Comparison of ENCODE assay signal across 13 mouse cellular contexts in genomic region chr12:55486923-55487674, GRCm38 (mm10). TPM values are rescaled to one million over a fixed set of nuclear protein-coding genes. Genes with fewer than 3 reads are reported as not detected.
DNase-seq lines count a peak whose midpoint lies in the region; ATAC-seq and TF ChIP-seq lines count a peak whose summit lies in the region.
"Had no signal": no experiment of that assay in that cellular context is flagged by ENCODE, and none has a peak within 500 bp of the region (broad histone marks: within the 10 kb centered on the region; RNA-seq: fewer than 3 reads in every experiment).

No protein-coding gene starts in this region.

- H3K4me3 ChIP-seq in heart, postnatal 0 days (ENCODE audit: low read depth, low read length), result no peak overlapping the region
- no peak overlapping the region for H3K4me3 ChIP-seq in heart, embryonic 10.5 days
- no peak overlapping the region for H3K4me3 ChIP-seq in spleen, adult 2 months (ENCODE audit: extremely low read depth, insufficient read depth, insufficient read length)
- H3K4me3 ChIP-seq in intestine, postnatal 0 days (ENCODE audit: low read depth, low read length), result no peak overlapping the region
- no peak overlapping the region for H3K4me3 ChIP-seq in stomach, embryonic 16.5 days (replicated peaks; ENCODE audit: low read length)
- no peak overlapping the region for H3K4me3 ChIP-seq in cerebellum, adult 2 months (replicated peaks; ENCODE audit: insufficient read depth, low read depth, low read length)
- H3K4me3 ChIP-seq in forebrain, embryonic 11.5 days (ENCODE audit: low read depth, low read length), result no peak overlapping the region
- H3K4me3 ChIP-seq: limb, embryonic 12.5 days; midbrain, embryonic 15.5 days had no signal

- no peak for TF ChIP-seq POLR2A in spleen, adult 2 months (IDR thresholded peaks at IDR 0.05; ENCODE audit: low read depth, low read length)
- no peak for TF ChIP-seq POLR2A in cerebellum, adult 2 months (IDR thresholded peaks at IDR 0.05; ENCODE audit: borderline replicate concordance, insufficient read depth, low read length)

- no peak for ATAC-seq in heart, postnatal 0 days (ENCODE audit: insufficient read depth, low read depth)
- peak; percentile 8; the same call in 1 of the 2 replicates for ATAC-seq in intestine, postnatal 0 days
- no peak for ATAC-seq in stomach, embryonic 16.5 days (ENCODE audit: insufficient read depth, low FRiP score)
- ATAC-seq in forebrain, embryonic 11.5 days (replicated peaks; ENCODE audit: low FRiP score), result no peak
- ATAC-seq: forebrain, postnatal 0 days; midbrain, embryonic 15.5 days had no signal

- peaks cover 37% of the 10 kb centered on the region for H3K36me3 ChIP-seq in heart, postnatal 0 days (replicated peaks; ENCODE audit: control insufficient read depth, insufficient read depth, low read length)
- peaks cover 39% of the 10 kb centered on the region for H3K36me3 ChIP-seq in heart, embryonic 10.5 days
- H3K36me3 ChIP-seq in spleen, adult 2 months (ENCODE audit: control insufficient read depth, insufficient read depth, low read length), result peaks cover 35% of the 10 kb centered on the region
- H3K36me3 ChIP-seq in intestine, postnatal 0 days (ENCODE audit: control insufficient read depth, insufficient read depth), result peaks cover 34% of the 10 kb centered on the region
- H3K36me3 ChIP-seq in stomach, embryonic 16.5 days (ENCODE audit: control insufficient read depth, insufficient read depth, low read length), result 0 out of 2 replicates have a peak, but pooled peaks cover 4% of the 10 kb centered on the region
- no peaks in the 10 kb centered on the region; the same call in 1 of the 2 replicates for H3K36me3 ChIP-seq in forebrain, embryonic 11.5 days (ENCODE audit: control insufficient read depth, insufficient read depth, low read length)

- WGBS in heart, postnatal 0 days, result 64% methylated on average over 18 of the region's 18 CpGs
- WGBS in heart, embryonic 10.5 days, result 69% methylated on average over 18 of the region's 18 CpGs
- 72% methylated on average over 18 of the region's 18 CpGs for WGBS in spleen, adult 2 months
- WGBS in intestine, postnatal 0 days, result 49% methylated on average over 18 of the region's 18 CpGs
- 63% methylated on average over 18 of the region's 18 CpGs for WGBS in stomach, embryonic 16.5 days
- 75% methylated on average over 18 of the region's 18 CpGs for WGBS in cerebellum, adult 2 months
- WGBS in forebrain, embryonic 11.5 days, result 85% methylated on average over 18 of the region's 18 CpGs

- no peak for TF ChIP-seq EP300 in heart, postnatal 0 days (IDR thresholded peaks at IDR 0.05; ENCODE audit: low read depth)

- H3K27me3 ChIP-seq in heart, postnatal 0 days (ENCODE audit: control insufficient read depth, insufficient read depth, low read length), result no peaks in the 10 kb centered on the region
- no peaks in the 10 kb centered on the region for H3K27me3 ChIP-seq in heart, embryonic 10.5 days (ENCODE audit: insufficient read depth, poor library complexity, severe bottlenecking)
- no peaks in the 10 kb centered on the region for H3K27me3 ChIP-seq in spleen, adult 2 months (ENCODE audit: control insufficient read depth, insufficient read depth, low read length)
- no peaks in the 10 kb centered on the region for H3K27me3 ChIP-seq in intestine, postnatal 0 days (replicated peaks; ENCODE audit: control insufficient read depth, insufficient read depth, low read length)
- no peaks in the 10 kb centered on the region for H3K27me3 ChIP-seq in stomach, embryonic 16.5 days (ENCODE audit: control insufficient read depth, insufficient read depth, low read length)
- H3K27me3 ChIP-seq in cerebellum, adult 2 months (ENCODE audit: control insufficient read depth, insufficient read depth, low read length), result no peaks in the 10 kb centered on the region
- no peaks in the 10 kb centered on the region for H3K27me3 ChIP-seq in forebrain, embryonic 11.5 days (ENCODE audit: control insufficient read depth, insufficient read depth, low read length)
- H3K27me3 ChIP-seq: limb, embryonic 12.5 days; midbrain, embryonic 15.5 days had no signal

- no peak overlapping the region for H3K9ac ChIP-seq in heart, postnatal 0 days (replicated peaks; ENCODE audit: low read depth, low read length)
- H3K9ac ChIP-seq in intestine, postnatal 0 days (ENCODE audit: low read depth, low read length), result no peak overlapping the region
- no peak overlapping the region for H3K9ac ChIP-seq in stomach, embryonic 16.5 days (ENCODE audit: low read length)
- no peak overlapping the region for H3K9ac ChIP-seq in forebrain, embryonic 11.5 days (ENCODE audit: low read length)
- H3K9ac ChIP-seq: forebrain, postnatal 0 days; limb, embryonic 12.5 days; midbrain, embryonic 15.5 days had no signal

- peaks cover 18% of the 10 kb centered on the region for H3K4me1 ChIP-seq in heart, postnatal 0 days (ENCODE audit: control insufficient read depth, insufficient read depth)
- peaks cover 23% of the 10 kb centered on the region for H3K4me1 ChIP-seq in heart, embryonic 10.5 days
- peaks cover 20% of the 10 kb centered on the region; the same call in 1 of the 2 replicates for H3K4me1 ChIP-seq in spleen, adult 2 months (ENCODE audit: control insufficient read depth, insufficient read depth, insufficient read length)
- no peaks in the 10 kb centered on the region for H3K4me1 ChIP-seq in intestine, postnatal 0 days (replicated peaks; ENCODE audit: control insufficient read depth, insufficient read depth, low read length)
- peaks cover 18% of the 10 kb centered on the region for H3K4me1 ChIP-seq in stomach, embryonic 16.5 days (ENCODE audit: control insufficient read depth, insufficient read depth, low read length)
- H3K4me1 ChIP-seq in cerebellum, adult 2 months (ENCODE audit: control insufficient read depth, insufficient read depth, low read length), result no peaks in the 10 kb centered on the region
- H3K4me1 ChIP-seq in forebrain, embryonic 11.5 days (replicated peaks; ENCODE audit: control insufficient read depth, insufficient read depth, low read length), result no peaks in the 10 kb centered on the region; the same call in 1 of the 2 replicates

- H3K9me3 ChIP-seq in heart, postnatal 0 days (replicated peaks; ENCODE audit: control insufficient read depth, low read length), result no peaks in the 10 kb centered on the region
- no peaks in the 10 kb centered on the region for H3K9me3 ChIP-seq in heart, embryonic 10.5 days
- H3K9me3 ChIP-seq in intestine, postnatal 0 days (ENCODE audit: control insufficient read depth), result no peaks in the 10 kb centered on the region
- H3K9me3 ChIP-seq in stomach, embryonic 16.5 days (replicated peaks; ENCODE audit: control insufficient read depth, low read length), result no peaks in the 10 kb centered on the region
- H3K9me3 ChIP-seq in forebrain, embryonic 11.5 days (ENCODE audit: control insufficient read depth, low read length), result no peaks in the 10 kb centered on the region
- H3K9me3 ChIP-seq: limb, embryonic 12.5 days; midbrain, embryonic 15.5 days had no signal

- TF ChIP-seq CTCF in heart, postnatal 0 days (IDR thresholded peaks at IDR 0.05; ENCODE audit: low read depth), result no peak
- TF ChIP-seq CTCF in spleen, adult 2 months (IDR thresholded peaks at IDR 0.05; ENCODE audit: extremely low read depth, insufficient read depth, insufficient read length, insufficient replicate concordance), result no peak
- no peak for TF ChIP-seq CTCF in intestine, postnatal 0 days (IDR thresholded peaks at IDR 0.05; ENCODE audit: low read depth)
- no peak for TF ChIP-seq CTCF in cerebellum, adult 2 months (IDR thresholded peaks at IDR 0.05; ENCODE audit: borderline replicate concordance, insufficient read depth, low read depth, low read length)

- H3K27ac ChIP-seq in heart, postnatal 0 days (ENCODE audit: low read depth), result 0 out of 2 replicates have a peak overlapping the region, but pooled peaks have one; percentile 12
- H3K27ac ChIP-seq in heart, embryonic 10.5 days, result no peak overlapping the region
- H3K27ac ChIP-seq in spleen, adult 2 months (ENCODE audit: insufficient read depth, low read length), result 0 out of 2 replicates have a peak overlapping the region, but pooled peaks have one; percentile 35
- peak overlapping the region; percentile 52; the same call in 1 of the 2 replicates for H3K27ac ChIP-seq in intestine, postnatal 0 days (ENCODE audit: low read depth, low read length)
- H3K27ac ChIP-seq in stomach, embryonic 16.5 days (ENCODE audit: low read length), result peak overlapping the region; percentile 29; the same call in 1 of the 2 replicates
- H3K27ac ChIP-seq in cerebellum, adult 2 months (ENCODE audit: insufficient read depth, low read length), result no peak overlapping the region
- H3K27ac ChIP-seq in forebrain, embryonic 11.5 days (ENCODE audit: low read depth, low read length), result no peak overlapping the region
- H3K27ac ChIP-seq: limb, embryonic 12.5 days; midbrain, embryonic 15.5 days had no signal

- DNase-seq in heart, postnatal 0 days (ENCODE audit: low spot score), result no peak
- no peak for DNase-seq in heart, embryonic 10.5 days (ENCODE audit: low spot score)
- DNase-seq in spleen, adult 2 months (ENCODE audit: low read depth in 1 of 2, low spot score in 2 of 2), result no peak
- no peak for DNase-seq in spleen, adult 12 weeks (ENCODE audit: low spot score)
- no peak for DNase-seq in cerebellum, adult 2 months
- DNase-seq in forebrain, embryonic 11.5 days (ENCODE audit: low spot score), result no peak
- DNase-seq: adrenal gland, postnatal 25 days; forebrain, postnatal 0 days; layer of hippocampus, adult 9-11 months had no signal

- H3K4me2 ChIP-seq in heart, postnatal 0 days (ENCODE audit: low read depth, low read length), result no peak overlapping the region
- H3K4me2 ChIP-seq in intestine, postnatal 0 days (replicated peaks; ENCODE audit: low read depth), result no peak overlapping the region
- H3K4me2 ChIP-seq in stomach, embryonic 16.5 days (ENCODE audit: low read depth, low read length), result no peak overlapping the region
- H3K4me2 ChIP-seq in forebrain, embryonic 11.5 days (ENCODE audit: low read depth, low read length, severe bottlenecking), result no peak overlapping the region
- H3K4me2 ChIP-seq: limb, embryonic 12.5 days; midbrain, embryonic 15.5 days had no signal

RNA-seq across cellular contexts. Expression of gene Nfkbia, which starts 5.3 kb away (rescaled TPM):
- total RNA-seq in heart, postnatal 0 days (2014; rRNA removed; ENCODE audit: low replicate concordance), result 65.1 and 108 TPM in 2 replicates
- 67.1 and 72.4 TPM in 2 replicates for polyA plus RNA-seq in heart, postnatal 0 days (2015; fragmentation: Nextera tagmentation; extraction: Ambion mirVana)
- 36.8 and 44.2 TPM in 2 replicates for polyA plus RNA-seq in heart, embryonic 10.5 days (2016; fragmentation: Nextera tagmentation; extraction: Ambion mirVana)
- 287 and 388 TPM in 2 replicates for polyA plus RNA-seq in spleen, adult 2 months (2012; rRNA removed)
- polyA plus RNA-seq in intestine, postnatal 0 days (2015; fragmentation: Nextera tagmentation; extraction: Ambion mirVana), result 47.1 and 49.7 TPM in 2 replicates
- polyA plus RNA-seq in stomach, embryonic 16.5 days (2015; fragmentation: Nextera tagmentation; extraction: Ambion mirVana), result 86.6 and 93.5 TPM in 2 replicates
- polyA plus RNA-seq in cerebellum, adult 2 months (2012; rRNA removed), result 39.1 and 45.7 TPM in 2 replicates
- polyA plus RNA-seq in forebrain, embryonic 11.5 days (2014; fragmentation: Nextera tagmentation; extraction: Ambion mirVana), result 40.8 and 41.2 TPM in 2 replicates

Comparison
In these comparisons a context has a peak if more than half of its experiments do, and no peak if none do; other contexts are left out.
1. H3K27ac ChIP-seq: peak in heart, postnatal 0 days (single experiment), spleen, adult 2 months (single experiment), intestine, postnatal 0 days (single experiment) and stomach, embryonic 16.5 days (single experiment); none in heart, embryonic 10.5 days (single experiment), cerebellum, adult 2 months (single experiment) and forebrain, embryonic 11.5 days (single experiment).